Mouse (Mus musculus): ENCODE measurements around the gene Edaradd.

DNA sequence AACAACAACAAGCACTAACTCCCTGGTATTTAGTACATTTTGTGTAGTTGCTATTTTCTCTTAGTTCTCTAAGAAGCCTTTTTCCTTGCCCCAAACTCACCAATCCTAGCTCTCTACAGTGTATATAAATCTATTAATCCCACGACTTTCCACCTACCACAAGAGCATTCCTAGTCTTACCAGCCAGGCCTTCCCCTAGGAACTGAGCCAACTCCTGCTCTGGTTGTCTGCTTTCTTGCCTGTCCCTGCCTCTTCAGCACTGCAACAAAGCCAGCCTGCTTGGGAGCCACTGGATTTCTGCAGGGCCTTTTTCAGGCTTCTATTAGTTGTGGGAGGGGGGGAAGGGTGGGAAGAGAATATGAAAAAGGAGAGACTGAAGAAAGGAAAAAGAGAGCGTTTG lies 35.0 kb downstream of the Edaradd start:
- TF ChIP-seq POLR2A (IDR thresholded peaks at IDR 0.05; ENCODE audit: control insufficient read depth in 1 of 2, insufficient read depth in 1 of 2, low read depth in 1 of 2, low read length in 2 of 2, poor library complexity in 1 of 2) (no peak), USF1 (IDR thresholded peaks at IDR 0.05; ENCODE audit: low read depth, low read length) (no peak), ELF1 (IDR thresholded peaks at IDR 0.05; ENCODE audit: low read depth, low read length) (no peak), GATA1 (IDR thresholded peaks at IDR 0.05; ENCODE audit: low read depth, low read length) (no peak)

Data from MEL (cell line).